Mouse (Mus musculus) left cerebral cortex, postnatal 36 days (tissue): Measurements from ENCODE around the gene Tshz2. TPM values are rescaled to one million over a fixed set of nuclear protein-coding genes. Genes with fewer than 3 reads are reported as not detected.

Source experiments
- DNase-seq, 2 experiments: peaks; one replicate each; pipeline ENCODE4 v3.0.0; 2021 to 2022; ENCODE audit warnings: low spot score in 2 of 2, mixed read lengths in 1 of 2
- intact Hi-C: fragments of 180-260 bp; cut with DNase I; formaldehyde crosslinking; loops from one replicate; pipeline ENCODE4 v1.15.1; 2025
- total RNA-seq, 2 experiments: library from RNA; stranded (reverse); gene quantifications; 2 replicates each; pipeline ENCODE4 v1.2.3; 2021

Gene Tshz2
- total RNA-seq, 2 experiments from 2014 or later: 28.2 to 54.5 TPM

DNA sequence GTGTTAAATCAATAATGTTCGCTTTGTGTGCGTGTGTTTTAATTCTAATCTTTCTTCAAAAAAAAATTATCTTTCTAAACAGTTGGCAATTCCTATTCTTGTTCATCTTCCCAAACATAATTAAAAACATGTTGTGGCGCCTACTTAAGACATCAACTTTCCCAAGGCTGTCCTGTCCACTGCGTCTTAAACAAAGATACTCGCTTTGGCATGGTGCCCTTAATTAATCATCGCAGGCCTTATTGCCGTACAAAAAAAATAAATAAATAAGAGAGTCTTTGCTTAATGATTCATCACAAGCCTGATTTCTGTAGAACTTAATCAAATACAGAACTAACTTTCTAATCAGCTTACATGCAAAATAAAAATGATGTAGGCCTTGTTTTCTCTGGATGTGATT, 385.1 kb downstream of the Tshz2 start:
- intact Hi-C loops: no loop called here
- DNase-seq: no peak

DNA sequence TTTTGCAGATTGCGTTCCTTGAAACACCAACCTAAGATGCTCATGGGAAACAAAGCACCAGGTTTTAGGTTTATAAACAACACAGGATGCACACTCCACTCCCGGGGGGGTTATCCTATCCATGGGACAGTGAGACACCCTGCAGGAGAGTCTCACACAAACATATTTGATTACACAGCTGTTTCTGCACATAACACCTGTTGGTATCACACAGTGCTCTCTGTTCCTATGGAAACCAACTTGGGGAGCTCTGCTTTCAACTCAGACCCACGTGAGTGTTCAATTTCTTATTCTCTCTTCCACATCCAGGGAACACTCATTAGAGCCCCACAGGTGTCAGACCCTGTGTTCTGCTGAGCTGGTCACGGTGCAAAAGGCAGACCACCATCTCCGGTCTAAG, 390.1 kb downstream of the Tshz2 start:
- intact Hi-C loops: no loop called here
- no peak for DNase-seq

DNA sequence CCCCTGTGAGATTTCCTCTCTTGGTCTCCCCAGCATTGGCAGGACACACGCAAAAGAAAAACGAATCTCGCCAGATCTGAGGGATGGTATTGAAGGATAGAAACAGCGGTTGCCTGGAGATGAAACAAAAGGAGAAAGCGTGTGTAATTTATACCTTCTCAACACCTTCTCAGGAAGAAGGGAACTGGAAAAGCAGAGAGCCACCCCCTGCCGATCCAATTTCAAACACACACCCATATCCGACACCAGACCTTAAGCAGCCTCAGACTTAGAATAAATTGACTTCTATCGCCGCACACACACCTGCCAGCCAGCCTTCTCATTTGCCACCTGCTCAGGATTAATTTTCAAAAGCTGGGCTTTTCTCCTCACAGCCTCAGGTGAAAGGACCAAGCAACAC, 390.9 kb downstream of the Tshz2 start:
- intact Hi-C loops: no loop called here
- DNase-seq: no peak

DNA sequence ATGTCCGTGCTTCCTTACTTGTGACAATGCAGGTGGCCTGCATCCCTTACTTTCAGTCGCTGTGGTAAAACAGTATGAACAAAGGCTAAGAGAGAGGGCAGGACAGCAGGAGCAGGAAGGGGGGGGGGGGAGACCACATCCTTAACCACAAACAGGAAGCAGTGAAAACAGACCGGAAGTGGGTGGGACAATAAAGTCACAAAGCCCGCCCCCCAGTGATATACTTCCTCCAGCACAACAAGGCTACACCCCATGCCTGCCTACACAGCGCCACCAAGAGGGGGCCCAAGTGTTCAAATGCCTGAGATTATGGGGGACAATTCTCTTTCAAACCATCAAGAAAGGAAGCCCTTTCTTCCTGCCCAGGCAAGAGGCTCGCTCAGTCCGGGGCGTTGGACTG, 392.1 kb downstream of the Tshz2 start:
- intact Hi-C loops: no loop called here
- no peak for DNase-seq

DNA sequence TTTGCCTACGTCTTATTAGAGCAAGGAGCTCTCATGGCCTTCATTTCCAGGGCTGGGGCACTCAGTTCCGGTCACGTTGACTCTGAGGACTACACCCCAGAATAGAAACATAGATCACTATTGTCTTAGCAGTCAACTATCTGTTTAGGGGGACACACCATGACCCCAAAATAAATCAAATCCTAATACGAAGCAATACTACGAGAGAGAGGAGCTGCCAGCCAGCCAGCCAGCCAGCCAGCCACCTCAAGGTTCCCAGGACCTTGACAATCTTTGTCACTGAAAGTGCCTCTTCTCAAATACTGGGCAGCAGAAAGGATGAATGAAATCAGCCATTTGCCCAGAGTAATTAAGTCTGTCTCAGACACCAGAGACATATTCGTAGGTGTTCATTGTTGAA, 393.1 kb downstream of the Tshz2 start:
- intact Hi-C loops: no loop called here
- no peak for DNase-seq

DNA sequence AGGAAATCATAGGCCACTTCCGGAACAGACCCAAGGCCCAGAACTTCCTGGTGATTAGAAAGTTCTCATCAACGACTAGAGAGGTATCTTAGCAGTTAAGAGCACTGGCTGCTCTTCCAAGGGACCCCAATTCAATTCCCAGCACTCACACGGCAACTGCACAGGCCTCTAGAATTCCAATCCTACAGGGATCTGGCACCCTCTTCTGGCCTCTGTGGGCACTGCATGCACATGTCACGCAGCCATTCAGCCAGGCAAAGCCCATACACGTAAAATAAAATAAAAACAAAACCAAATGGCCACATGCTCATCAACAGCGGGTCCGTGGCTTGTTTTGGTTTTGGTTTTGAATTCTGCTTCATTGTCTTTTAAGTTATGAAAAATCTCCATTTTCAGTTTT, 395.0 kb downstream of the Tshz2 start:
- no peak for DNase-seq
- intact Hi-C loops: no loop called here

DNA sequence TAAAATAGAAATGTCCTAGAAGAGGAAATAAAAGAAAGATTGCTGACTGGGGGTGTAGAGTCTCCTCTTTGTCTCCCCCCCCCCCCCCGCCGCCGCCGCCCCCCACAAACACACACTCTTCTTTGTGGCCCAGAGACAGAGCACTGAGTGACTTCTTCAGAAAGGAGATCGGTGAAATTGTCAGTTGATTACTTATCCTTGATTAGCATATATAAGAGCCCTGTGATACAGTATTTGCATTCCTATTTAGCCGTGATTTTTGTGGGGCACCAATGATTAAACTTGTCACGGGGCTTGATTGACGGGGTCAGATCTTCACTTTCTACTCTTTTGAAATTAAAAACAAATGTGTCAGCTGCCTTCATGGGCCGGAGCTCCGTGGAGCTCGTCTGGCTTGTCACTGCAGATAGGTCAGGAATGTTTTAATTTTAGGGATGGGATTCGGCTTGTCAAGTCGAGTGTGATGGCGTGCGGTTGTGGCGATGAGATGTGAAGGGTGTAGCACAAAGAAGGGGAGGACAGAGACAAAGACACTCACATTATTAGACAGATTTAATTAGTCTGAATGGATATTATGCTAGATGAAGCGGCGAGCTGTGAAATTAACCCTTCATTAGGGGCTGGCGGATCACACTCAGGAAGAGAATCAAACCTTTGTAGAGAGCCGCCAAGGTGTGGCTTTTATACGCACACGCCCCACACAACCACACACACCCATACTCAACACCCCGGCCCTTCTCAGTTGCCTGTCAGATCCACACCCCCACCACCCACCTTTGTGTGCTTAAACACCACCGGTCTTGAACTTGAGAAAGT, 395.9 kb downstream of the Tshz2 start:
- intact Hi-C loops: no loop called here
- no peak for DNase-seq

DNA sequence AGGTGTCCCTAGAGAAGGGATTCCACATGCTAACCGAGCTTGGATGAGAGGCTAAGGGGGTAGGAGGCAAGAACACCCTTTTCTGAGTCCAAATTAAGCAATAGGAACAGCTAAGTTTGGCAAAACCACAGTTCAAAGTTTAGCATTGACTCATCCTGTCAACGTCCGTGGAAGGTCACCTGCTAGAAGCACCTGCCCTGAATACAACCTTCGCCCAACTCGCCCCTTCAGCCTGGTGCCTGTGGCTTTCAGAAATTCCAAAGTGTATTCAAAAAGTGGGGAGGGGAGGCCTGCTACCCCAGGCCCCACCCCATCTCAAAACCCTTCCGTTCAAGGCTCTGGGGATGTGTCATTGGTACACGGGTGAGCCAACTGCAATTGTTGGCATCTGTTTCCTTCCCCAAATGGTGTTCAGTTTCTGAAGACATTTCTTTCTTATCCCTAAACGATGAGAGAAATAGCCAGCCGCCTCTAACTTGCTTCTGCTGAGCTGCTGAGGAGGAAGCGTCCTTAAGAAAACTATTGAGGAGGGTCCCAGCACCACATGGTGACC, 396.6 kb downstream of the Tshz2 start:
- DNase-seq: no peak
- intact Hi-C loops: no loop called here

DNA sequence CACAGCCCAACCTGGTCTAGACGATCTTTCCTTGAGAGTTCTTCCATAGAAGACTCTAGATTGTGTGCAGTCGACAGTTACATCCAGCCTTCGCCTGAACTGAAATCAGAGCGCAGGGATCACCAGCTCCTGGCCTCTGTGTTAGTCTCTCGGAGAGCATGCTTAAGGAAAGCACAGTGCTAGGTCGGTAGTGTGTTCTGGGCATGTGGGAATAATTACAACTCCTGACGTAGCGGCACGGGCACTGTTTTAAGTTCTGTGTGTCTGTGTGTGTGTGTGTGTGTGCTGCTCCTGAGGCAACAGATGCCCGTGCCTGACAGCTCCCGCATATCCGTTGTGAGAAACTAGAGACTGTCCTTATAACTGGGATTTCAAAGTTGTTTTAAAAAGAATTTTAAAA, 398.4 kb downstream of the Tshz2 start:
- intact Hi-C loops: no loop called here

DNA sequence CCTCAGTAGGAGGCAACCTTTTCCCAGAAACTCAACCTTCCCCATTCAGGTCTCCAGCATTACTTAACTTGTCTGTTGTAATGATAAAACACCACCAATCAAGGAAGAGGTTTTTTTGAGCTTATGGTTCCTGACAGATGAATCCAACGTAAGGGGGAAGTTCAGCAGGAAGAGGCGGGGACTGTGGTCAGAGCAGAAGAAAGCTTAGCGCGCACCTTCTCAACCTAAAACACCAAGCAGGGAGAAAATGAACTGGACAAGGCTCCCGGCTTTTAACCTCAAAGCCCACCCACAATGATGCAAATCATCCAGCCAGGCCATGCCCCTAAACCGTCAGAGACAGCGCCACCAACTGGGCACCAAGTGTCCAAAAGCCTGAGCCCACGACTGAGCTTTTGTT, 399.1 kb downstream of the Tshz2 start:
- intact Hi-C loops: no loop called here
- no peak for DNase-seq

More for the DNA sequence above, 398.4 kb downstream of the Tshz2 start:
- no peak for DNase-seq

DNA sequence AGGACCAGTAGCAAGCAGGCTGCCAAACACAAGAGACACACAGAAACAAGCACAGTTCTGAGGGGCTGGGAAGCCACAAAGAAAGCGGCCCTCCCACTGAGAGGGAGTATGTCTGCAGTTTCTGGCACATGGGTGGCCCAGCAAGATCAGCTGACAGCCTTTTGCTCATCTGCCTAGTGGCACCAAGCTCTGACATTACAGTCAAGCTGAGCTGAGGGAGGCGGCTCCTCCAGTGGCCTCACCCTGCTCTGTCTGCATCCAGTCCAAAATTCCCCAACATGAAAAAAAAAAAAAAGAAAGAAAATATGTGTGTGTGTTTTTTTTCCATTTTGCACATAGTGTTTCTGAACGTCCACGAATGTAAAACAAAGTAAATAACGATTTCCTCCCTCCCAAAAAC, 400.4 kb downstream of the Tshz2 start:
- intact Hi-C loops: no loop called here
- DNase-seq: no peak

DNA sequence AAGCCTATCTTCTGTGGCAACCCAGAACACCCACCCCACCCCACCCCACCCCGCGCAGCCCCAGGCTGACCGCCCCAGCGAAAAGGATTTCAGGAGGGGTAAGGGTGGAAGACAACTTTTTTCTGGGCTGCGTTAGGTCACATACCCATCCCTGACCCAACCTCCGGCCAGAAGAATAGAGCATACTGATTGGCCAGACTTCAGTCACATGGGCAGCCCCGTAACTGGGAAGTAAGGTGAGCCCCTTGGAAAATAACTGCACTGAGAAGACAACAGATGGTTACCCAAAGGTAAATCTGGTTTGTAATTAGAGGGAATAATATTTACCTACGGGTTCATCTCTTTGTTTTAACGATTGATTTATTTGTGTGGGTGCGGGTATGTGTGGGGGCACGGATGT, 402.0 kb downstream of the Tshz2 start:
- intact Hi-C loops: no loop called here

DNA sequence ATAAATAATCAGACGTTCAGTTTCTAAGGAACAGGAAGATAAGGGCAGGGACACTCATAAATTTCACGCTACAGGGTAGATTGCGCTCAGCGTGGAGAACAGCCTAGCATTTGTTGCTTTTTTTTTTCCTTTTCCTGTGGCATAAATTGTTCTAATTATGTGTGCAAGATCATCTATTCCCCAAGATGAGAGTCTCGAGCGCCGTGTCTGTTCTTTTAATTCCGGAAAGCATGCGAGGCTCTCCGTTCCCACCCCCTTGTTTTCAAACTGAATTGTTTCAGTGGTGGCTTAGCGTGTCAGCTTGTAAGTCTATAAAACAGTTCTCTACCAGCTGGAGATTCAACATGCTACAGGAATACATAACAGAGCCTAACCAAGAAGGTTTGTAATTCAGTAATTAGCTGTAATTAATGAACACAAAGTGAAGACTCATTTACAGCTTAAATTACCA, 404.0 kb downstream of the Tshz2 start:
- intact Hi-C loops: no loop called here
- no peak for DNase-seq

More for the DNA sequence above, 402.0 kb downstream of the Tshz2 start:
- no peak for DNase-seq

DNA sequence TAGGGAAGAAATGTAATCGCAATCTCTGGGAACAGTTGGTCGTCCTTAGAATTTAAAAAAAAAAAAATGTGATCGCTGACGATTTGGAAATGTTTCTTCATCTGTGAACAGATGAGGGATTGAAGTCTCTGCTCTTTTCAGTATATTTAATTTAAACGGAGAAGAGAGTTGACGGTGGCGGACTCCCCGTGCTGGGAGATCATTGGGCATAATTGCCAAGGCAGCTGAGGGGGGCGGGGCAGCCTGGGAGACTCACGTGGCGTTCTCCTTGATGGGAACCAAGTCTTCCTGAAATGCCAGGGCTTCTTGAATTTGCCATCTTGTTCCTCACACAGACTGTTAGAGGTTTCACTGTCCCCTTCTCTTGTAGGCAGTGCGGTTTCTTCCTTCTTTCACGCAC, 404.5 kb downstream of the Tshz2 start:
- intact Hi-C loops: no loop called here
- DNase-seq: no peak

DNA sequence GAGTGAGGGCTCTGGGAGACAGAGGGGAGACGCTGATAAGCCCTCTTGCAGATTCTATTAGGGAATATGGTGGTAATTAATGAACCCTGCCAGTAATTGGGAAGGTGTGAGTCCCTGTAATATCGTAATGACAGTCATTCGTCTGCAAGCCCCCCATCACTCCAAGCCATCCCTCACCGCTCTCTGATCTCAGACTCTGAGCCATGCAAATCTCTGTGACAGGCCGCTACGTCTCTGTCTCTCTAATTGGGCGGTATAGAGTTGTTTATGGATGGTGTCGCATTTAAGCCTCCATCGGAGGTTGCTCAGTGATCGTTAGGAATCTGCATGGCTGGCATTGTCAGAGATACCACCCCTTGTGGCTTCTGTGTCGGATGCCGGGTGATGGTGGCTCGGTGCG, 407.0 kb downstream of the Tshz2 start:
- intact Hi-C loops: no loop called here

DNA sequence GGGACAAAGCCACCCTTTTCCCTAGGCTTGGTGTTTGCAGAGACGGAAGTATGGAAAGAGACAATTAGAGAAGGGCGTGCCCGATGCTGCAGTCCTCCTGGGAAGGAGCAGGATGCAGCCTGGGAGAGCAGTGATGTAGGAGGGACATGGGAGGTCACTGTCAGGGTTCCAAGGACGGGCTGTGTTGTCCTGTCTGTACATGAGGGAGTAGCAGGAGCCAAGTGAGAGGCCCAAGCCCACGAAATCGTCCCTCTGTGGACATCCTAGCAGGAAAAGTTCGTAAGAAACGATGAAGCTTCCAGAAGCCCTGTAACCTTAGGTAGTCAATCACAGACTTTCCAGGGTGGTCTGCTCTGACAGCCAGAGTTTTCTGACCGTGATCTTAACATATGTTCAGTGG, 408.3 kb downstream of the Tshz2 start:
- intact Hi-C loops: no loop called here

More for the DNA sequence above, 407.0 kb downstream of the Tshz2 start:
- no peak for DNase-seq

DNA sequence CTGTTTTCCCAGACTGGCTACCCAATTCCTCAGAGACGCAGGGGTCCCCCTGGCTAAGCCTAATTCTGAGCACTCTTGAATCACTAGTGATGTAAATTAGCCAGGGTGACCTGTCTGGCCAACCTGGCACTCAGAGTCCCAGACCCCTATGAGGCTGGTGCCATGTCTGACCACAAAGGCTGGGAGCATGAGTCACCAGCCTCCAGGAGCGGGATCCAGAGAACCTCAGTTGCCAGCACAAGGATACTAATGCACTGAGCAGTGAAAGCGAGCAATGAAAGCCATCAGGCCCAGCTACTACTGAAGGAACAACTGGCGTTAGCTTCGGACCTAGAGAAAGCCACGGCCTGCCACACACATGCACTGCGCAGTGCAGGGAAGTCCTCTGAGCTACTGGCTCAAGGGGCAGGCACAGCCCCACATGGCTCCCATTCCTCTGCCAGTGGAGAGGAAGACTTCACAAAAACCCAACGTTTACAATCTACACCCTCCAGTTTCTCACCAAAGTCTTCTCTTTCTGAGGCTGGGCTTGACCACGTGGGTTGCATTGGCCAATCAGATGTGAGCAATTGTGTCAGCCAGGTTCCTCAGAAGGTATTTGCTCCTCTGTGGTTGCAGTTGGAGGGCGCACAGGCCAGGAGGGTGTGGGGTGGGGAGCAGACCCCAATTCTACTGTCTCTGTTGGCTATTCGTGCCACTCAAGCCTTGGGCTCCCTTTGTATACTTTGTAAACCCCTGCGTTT, 409.8 kb downstream of the Tshz2 start:
- no peak for DNase-seq
- intact Hi-C loops: no loop called here

More for the DNA sequence above, 408.3 kb downstream of the Tshz2 start:
- no peak for DNase-seq

DNA sequence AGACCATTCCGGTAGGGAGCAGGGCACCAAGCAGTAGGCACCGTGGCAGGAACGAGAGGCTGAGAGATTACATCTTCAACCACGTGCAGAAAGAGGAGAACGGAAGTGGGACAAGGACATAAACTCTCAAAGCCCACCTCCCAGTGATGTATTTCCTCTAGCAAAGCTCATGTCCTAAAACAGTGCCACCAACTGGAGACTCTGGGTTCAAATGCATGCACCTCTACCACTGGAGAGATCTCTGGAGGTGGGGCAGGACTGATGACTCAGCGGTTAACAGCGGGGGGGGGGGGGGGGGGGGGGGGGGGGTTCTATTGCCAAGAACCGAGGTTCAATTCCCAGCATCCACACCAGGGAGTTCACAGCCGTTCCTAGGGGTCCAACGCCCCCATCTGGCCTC, 410.5 kb downstream of the Tshz2 start:
- DNase-seq: no peak
- intact Hi-C loops: no loop called here

DNA sequence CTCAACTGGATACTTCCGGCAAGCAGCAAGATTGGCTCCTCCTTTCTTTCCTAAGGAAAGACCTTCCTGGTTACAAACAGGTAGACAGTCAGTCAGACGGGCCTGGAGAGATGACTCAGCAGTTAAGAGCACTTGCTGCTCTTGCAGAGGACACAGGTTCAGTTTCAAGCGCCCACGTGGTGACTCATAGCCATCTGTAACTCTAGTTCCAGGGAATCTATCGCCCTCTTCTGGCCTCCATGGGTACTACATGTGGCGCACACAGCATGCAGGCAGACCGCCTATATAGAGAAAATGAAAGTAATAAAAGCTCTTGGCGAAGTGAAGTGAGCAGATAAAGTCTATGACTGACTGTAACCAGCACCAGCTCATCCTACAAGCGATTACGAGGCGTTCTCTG, 413.1 kb downstream of the Tshz2 start:
- no peak for DNase-seq
- intact Hi-C loops: no loop called here

DNA sequence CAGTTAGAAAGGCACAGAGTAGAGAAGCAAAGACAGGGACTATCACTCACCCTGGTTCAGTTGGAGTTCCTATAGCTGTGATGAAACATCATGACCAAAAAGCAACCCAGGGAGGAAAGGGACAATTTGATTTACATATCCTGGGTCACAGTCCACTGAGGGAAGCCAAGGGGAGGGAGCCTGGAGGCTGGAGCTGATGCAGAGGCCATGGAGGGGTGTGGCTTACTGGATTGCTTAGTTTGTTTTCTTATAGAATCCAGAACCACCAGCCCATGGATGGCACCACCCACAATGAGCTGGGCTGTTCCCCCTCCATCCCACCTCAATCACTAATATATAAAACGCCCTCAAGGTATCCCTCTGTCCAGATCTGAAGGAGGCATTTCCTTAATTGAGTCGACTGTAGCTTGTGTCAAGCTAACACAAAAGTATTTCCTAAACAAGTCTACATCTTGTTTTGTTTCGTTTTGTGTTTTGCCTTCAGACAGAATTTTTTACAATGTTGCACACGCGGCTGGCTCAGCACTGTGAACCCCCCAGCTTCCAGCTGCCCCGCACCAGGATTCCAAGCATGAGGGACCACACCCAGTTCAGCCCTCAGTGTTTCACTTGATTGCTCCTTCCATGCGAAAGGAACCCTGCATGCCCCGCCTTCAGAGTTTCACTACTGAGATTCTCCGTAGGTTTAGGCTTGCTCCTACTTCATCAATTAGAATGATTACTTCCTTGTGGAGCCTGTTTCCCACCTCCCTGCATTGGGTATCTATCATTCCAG, 413.7 kb downstream of the Tshz2 start:
- DNase-seq: no peak
- intact Hi-C loops: no loop called here
